Mouse (Mus musculus): ENCODE measurements at regions not wholly inside any gene's neighbourhood (a gene's known extent, or its start where the extent isn't known, plus 50 kb on each side); places are given as distances from the start of the nearest gene placed in this dataset.

GRCm38 (mm10) chr10:112863375-112863774 is 65.4 kb downstream of the Atxn7l3b start:
- no peak for TF ChIP-seq CTCF (IDR thresholded peaks at IDR 0.05; ENCODE audit: low read depth, low read length)
- no peak for TF ChIP-seq TAL1 (conservative IDR thresholded peaks at IDR 0.05; ENCODE audit: low read depth, low read length)
- TF ChIP-seq GATA1 (IDR thresholded peaks at IDR 0.05; ENCODE audit: borderline replicate concordance, low read length): no peak

All from G1E (cell line).